Mouse (Mus musculus) adrenal gland, postnatal 14 days (tissue): ENCODE data around the gene Slc25a25. TPM values are rescaled to one million over a fixed set of nuclear protein-coding genes. Genes with fewer than 3 reads are reported as not detected.

Experiments used
- DNase-seq: peaks from one replicate; pipeline ENCODE4 v3.0.0; 2021; ENCODE audit warnings: mixed read lengths
- total RNA-seq: library from RNA; stranded (reverse); gene quantifications from 2 replicates; pipeline ENCODE4 v1.2.3, GENCODE M21; 2021

Slc25a25 gene
- total RNA-seq, 1 experiment from 2014 or later, result 119 TPM

GRCm38 (mm10) chr2:32459657-32460056 lies 8.4 kb upstream of the Slc25a25 start:
- no peak for DNase-seq

- peak; percentile 73 for DNase-seq
Observed at GRCm38 (mm10) chr2:32458300-32458699, 7.1 kb upstream of the Slc25a25 start.

- DNase-seq, result no peak
Observed at GRCm38 (mm10) chr2:32455101-32455500, 3.9 kb upstream of the Slc25a25 start.

- no peak for DNase-seq
Observed at GRCm38 (mm10) chr2:32454633-32455032, 3.4 kb upstream of the Slc25a25 start.

- DNase-seq, result no peak
Observed at GRCm38 (mm10) chr2:32453641-32454303, 2.5 kb upstream of the Slc25a25 start.

- DNase-seq, result peak; percentile 20
Observed at GRCm38 (mm10) chr2:32452441-32452971, 1.3 kb upstream of the Slc25a25 start.

GRCm38 (mm10) chr2:32451870-32452372 lies 676 bp upstream of the Slc25a25 start:
- peak; percentile 99 for DNase-seq

- peak; percentile 28 for DNase-seq
Observed at GRCm38 (mm10) chr2:32449761-32450754, 1.2 kb downstream of the Slc25a25 start, which contains the start of gene Naif1. Gene Naif1 (plus strand): TSS chr2:32450457.

- DNase-seq, result no peak
Observed at GRCm38 (mm10) chr2:32448480-32448879, 2.8 kb downstream of the Slc25a25 start.

GRCm38 (mm10) chr2:32447264-32447936 lies 3.8 kb downstream of the Slc25a25 start:
- DNase-seq, result peak; percentile 40

- no peak for DNase-seq
Observed at GRCm38 (mm10) chr2:32445535-32445934, 5.7 kb downstream of the Slc25a25 start.

GRCm38 (mm10) chr2:32441550-32441949 lies 9.7 kb downstream of the Slc25a25 start:
- peak; percentile 14 for DNase-seq

GRCm38 (mm10) chr2:32440632-32441031 lies 10.6 kb downstream of the Slc25a25 start:
- DNase-seq, result no peak

- no peak for DNase-seq
Observed at GRCm38 (mm10) chr2:32440164-32440563, 11.1 kb downstream of the Slc25a25 start.

GRCm38 (mm10) chr2:32439177-32439576 lies 12.1 kb downstream of the Slc25a25 start:
- peak; percentile 15 for DNase-seq

GRCm38 (mm10) chr2:32438733-32439132 lies 12.5 kb downstream of the Slc25a25 start:
- no peak for DNase-seq

GRCm38 (mm10) chr2:32437612-32438166 lies 13.6 kb downstream of the Slc25a25 start:
- DNase-seq, result no peak

GRCm38 (mm10) chr2:32436686-32437372 lies 14.4 kb downstream of the Slc25a25 start:
- DNase-seq, result peak; percentile 44

- peak; percentile 86 for DNase-seq
Observed at GRCm38 (mm10) chr2:32430701-32431676, 20.3 kb downstream of the Slc25a25 start.
